Mouse (Mus musculus) erythroblast, embryonic 14.5 days (primary cell): ENCODE measurements around the gene Rab25. TPM values are rescaled to one million over a fixed set of nuclear protein-coding genes. Genes with fewer than 3 reads are reported as not detected.

Experiments used
- H3K27me3 ChIP-seq: 2 replicates; pipeline ENCODE4 v1.6.1; 2012; ENCODE audit warnings: inconsistent platforms; ENCODE audit not compliant: control insufficient read depth
- H3K36me3 ChIP-seq: 2 replicates; pipeline ENCODE4 v1.6.1; 2012; ENCODE audit warnings: mild to moderate bottlenecking, inconsistent platforms; ENCODE audit not compliant: control insufficient read depth
- H3K4me1 ChIP-seq: 2 replicates; pipeline ENCODE4 v1.6.1; 2012; ENCODE audit warnings: inconsistent platforms; ENCODE audit not compliant: control insufficient read depth
- H3K4me3 ChIP-seq: replicated peaks from 2 replicates; pipeline ENCODE3; 2012; ENCODE audit warnings: moderate library complexity, mild to moderate bottlenecking, inconsistent platforms
- H3K9me3 ChIP-seq: 2 replicates; pipeline ENCODE4 v1.6.1; 2012; ENCODE audit warnings: low read length, inconsistent platforms, mixed read lengths; ENCODE audit not compliant: control insufficient read depth
- GATA1 ChIP-seq: IDR thresholded peaks from 2 replicates; pipeline ENCODE4 v1.6.1; 2012; ENCODE audit warnings: low read length, inconsistent platforms, mixed read lengths
- TAL1 ChIP-seq: IDR thresholded peaks from 3 replicates; pipeline ENCODE4 v1.6.1; 2012; ENCODE audit warnings: low read length, inconsistent platforms, mixed read lengths
- polyA plus RNA-seq: library from polyadenylated mRNA; stranded (reverse); fragments of >175 nt; gene quantifications from 2 replicates; pipeline ENCODE4 v1.2.3, GENCODE M21; 2012

Gene Rab25
- polyA plus RNA-seq, 1 experiment = not detected

GRCm38 (mm10) chr3:88530082-88530864 is 17.8 kb downstream of the Rab25 start:
- no peak overlapping the region for H3K4me3 ChIP-seq
- H3K27me3 ChIP-seq = peaks cover 20% of the 10 kb centered on the region
- peaks cover 59% of the 10 kb centered on the region for H3K4me1 ChIP-seq
- H3K36me3 ChIP-seq = no peaks in the 10 kb centered on the region
- H3K9me3 ChIP-seq = no peaks in the 10 kb centered on the region
- TF ChIP-seq GATA1 (no peak), TAL1 (no peak)

- TF ChIP-seq GATA1 (no peak), TAL1 (no peak)
- Histone ChIP-seq H3K4me1 (peaks cover 56% of the 10 kb centered on the region), H3K27me3 (peaks cover 18% of the 10 kb centered on the region), H3K4me3 (no peak overlapping the region), H3K36me3 (no peaks in the 10 kb centered on the region), H3K9me3 (no peaks in the 10 kb centered on the region)
Observed at GRCm38 (mm10) chr3:88529204-88530000, 18.7 kb downstream of the Rab25 start.

DNA sequence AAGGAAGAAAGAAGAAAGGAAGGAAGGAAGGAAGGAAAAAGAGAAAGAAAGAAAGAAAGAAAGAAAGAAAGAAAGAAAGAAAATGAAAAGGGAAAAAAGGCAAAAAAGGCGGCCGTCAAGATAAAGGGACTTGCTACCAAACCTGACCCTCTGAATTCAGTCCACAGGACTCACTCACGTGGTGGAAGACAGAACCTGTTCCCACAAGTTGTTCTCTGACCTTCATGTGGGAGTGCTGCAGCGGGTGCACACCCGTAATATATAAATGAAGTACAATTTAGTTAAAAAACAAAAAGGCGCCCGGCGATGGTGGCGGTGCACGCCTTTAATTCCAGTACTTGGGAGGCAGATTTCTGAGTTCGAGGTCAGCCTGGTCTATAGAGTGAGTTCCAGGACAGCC is 19.5 kb downstream of the Rab25 start:
- no peaks in the 10 kb centered on the region for H3K36me3 ChIP-seq
- H3K4me3 ChIP-seq = no peak overlapping the region
- H3K4me1 ChIP-seq = peaks cover 52% of the 10 kb centered on the region
- TF ChIP-seq TAL1 (no peak), GATA1 (no peak)
- peaks cover 15% of the 10 kb centered on the region for H3K27me3 ChIP-seq
- H3K9me3 ChIP-seq = no peaks in the 10 kb centered on the region

DNA sequence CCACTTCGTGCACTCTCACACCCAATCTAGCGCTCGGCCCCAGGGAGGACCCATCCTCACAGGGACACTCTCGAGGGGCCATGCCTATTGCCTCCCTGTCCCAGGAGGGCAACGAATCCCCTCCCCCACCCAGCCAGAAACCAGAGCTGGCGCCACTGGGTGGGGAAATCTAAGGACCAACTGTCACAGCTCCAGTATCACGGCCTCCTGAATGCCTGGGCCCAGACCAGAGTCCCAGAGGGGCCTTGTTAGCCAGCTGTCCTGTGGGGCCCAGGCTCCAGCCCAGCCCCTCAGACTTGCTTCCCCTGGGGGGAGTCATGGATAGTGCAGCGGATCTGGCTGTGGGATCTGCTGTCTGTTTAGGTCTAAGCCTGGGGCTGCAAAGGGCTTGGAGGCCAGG is 20.5 kb downstream of the Rab25 start:
- TF ChIP-seq GATA1 (no peak), TAL1 (no peak)
- Histone ChIP-seq H3K4me1 (peaks cover 41% of the 10 kb centered on the region), H3K4me3 (no peak overlapping the region), H3K27me3 (peaks cover 4% of the 10 kb centered on the region), H3K9me3 (no peaks in the 10 kb centered on the region), H3K36me3 (no peaks in the 10 kb centered on the region)

- Histone ChIP-seq H3K27me3 (no peaks in the 10 kb centered on the region), H3K4me3 (no peak overlapping the region), H3K36me3 (no peaks in the 10 kb centered on the region), H3K9me3 (no peaks in the 10 kb centered on the region), H3K4me1 (peaks cover 33% of the 10 kb centered on the region)
- 0 out of 2 replicates have a peak, but pooled peaks have one; percentile 27 for TF ChIP-seq GATA1
- no peak for TF ChIP-seq TAL1
Observed at GRCm38 (mm10) chr3:88526157-88527131, 21.7 kb downstream of the Rab25 start.

GRCm38 (mm10) chr3:88525021-88525420 is 23.1 kb downstream of the Rab25 start:
- TF ChIP-seq TAL1 (no peak), GATA1 (no peak)
- no peaks in the 10 kb centered on the region for H3K36me3 ChIP-seq
- peaks cover 20% of the 10 kb centered on the region for H3K4me1 ChIP-seq
- H3K9me3 ChIP-seq = no peaks in the 10 kb centered on the region
- no peak overlapping the region for H3K4me3 ChIP-seq
- H3K27me3 ChIP-seq = no peaks in the 10 kb centered on the region

DNA sequence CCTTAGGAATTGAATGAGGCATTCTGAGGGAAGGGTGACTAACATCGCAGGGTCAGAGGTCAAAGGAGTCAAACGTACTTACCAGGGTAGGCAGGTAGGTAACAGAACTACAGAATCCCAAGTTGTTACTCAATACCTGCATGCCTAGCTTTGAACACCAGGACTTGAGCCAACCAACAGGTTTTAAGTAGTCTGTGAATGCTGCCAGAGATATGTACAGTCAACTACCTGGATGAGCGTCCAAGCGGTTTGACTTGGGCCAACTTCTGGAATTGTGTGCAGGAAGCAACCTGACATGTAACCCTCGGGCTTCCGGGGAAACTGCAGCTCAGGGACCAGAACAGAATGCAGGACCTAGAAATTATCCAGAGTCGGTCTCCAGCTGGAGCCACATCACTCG is 25.1 kb downstream of the Rab25 start:
- no peak overlapping the region for H3K4me3 ChIP-seq
- no peaks in the 10 kb centered on the region for H3K9me3 ChIP-seq
- TF ChIP-seq GATA1 (no peak), TAL1 (no peak)
- peaks cover 13% of the 10 kb centered on the region for H3K4me1 ChIP-seq
- no peaks in the 10 kb centered on the region for H3K36me3 ChIP-seq
- H3K27me3 ChIP-seq = peaks cover 2% of the 10 kb centered on the region

DNA sequence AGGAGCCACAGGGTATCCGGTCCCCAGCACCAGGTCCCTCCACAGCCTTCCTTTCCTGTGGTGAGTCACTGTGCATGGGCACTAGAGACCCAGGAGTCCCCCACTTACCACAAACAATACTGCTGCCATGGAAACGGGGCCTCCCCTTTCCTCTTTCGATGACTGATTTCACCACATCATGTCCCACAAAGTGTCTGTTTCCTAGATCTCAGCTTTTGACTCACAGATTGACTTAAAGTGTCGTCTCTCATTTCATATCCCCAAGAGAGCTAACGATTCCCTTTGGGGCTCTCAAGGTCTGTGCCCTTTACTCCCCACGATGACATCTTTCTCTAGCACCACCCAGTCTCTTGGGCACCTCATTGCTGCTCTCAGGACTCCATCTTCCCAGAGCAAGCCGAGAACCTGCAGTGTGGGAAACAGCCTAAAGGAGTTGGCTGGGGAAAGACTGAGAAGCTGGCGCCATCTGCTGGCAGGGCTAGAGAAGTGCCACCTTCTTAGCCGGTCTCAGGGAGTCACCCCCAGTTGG is 26.2 kb downstream of the Rab25 start:
- no peak overlapping the region for H3K4me3 ChIP-seq
- H3K27me3 ChIP-seq = peaks cover 4% of the 10 kb centered on the region
- H3K9me3 ChIP-seq = no peaks in the 10 kb centered on the region
- peaks cover 6% of the 10 kb centered on the region for H3K4me1 ChIP-seq
- no peak for TF ChIP-seq GATA1
- no peak for TF ChIP-seq TAL1
- H3K36me3 ChIP-seq = no peaks in the 10 kb centered on the region
